Mouse (Mus musculus) spleen, adult 12 weeks (tissue): ENCODE results near the gene Vav1.
A peak's percentile ranks its signal among the peaks of the same experiment; 100 is the strongest.
"Not testable (repeated sequence)": the region's sequence is repeated elsewhere in the genome, so short reads cannot be mapped to it uniquely, and the experiment has no call there.

ENCODE experiments used
- DNase-seq: peaks from one replicate; pipeline ENCODE4 v3.0.0; 2022; ENCODE audit warnings: low spot score

The Vav1 gene

GRCm38 (mm10) chr17:57280411-57280810, 1.5 kb downstream of the Vav1 start:
- no peak for DNase-seq

GRCm38 (mm10) chr17:57283906-57284305, 5.0 kb downstream of the Vav1 start:
- DNase-seq: no peak

- DNase-seq: no peak
Measured at GRCm38 (mm10) chr17:57285077-57285476, 6.2 kb downstream of the Vav1 start.

GRCm38 (mm10) chr17:57286718-57287355, 7.9 kb downstream of the Vav1 start:
- DNase-seq: no peak

GRCm38 (mm10) chr17:57289252-57289651, 10.4 kb downstream of the Vav1 start:
- DNase-seq: no peak

- DNase-seq: no peak
Measured at GRCm38 (mm10) chr17:57290001-57290670, 11.2 kb downstream of the Vav1 start.

GRCm38 (mm10) chr17:57290671-57291055, 11.8 kb downstream of the Vav1 start:
- DNase-seq: no peak

- no peak for DNase-seq
Measured at GRCm38 (mm10) chr17:57292302-57292701, 13.4 kb downstream of the Vav1 start.

- no peak for DNase-seq
Measured at GRCm38 (mm10) chr17:57292968-57293367, 14.1 kb downstream of the Vav1 start.

GRCm38 (mm10) chr17:57295935-57296334, 17.0 kb downstream of the Vav1 start:
- no peak for DNase-seq

- no peak for DNase-seq
Measured at GRCm38 (mm10) chr17:57297040-57297439, 18.1 kb downstream of the Vav1 start.

- no peak for DNase-seq
Measured at GRCm38 (mm10) chr17:57305593-57305992, 26.7 kb downstream of the Vav1 start.

GRCm38 (mm10) chr17:57307074-57307473, 28.2 kb downstream of the Vav1 start:
- no peak for DNase-seq

GRCm38 (mm10) chr17:57311801-57312200, 32.9 kb downstream of the Vav1 start:
- no peak for DNase-seq

- no peak for DNase-seq
Measured at GRCm38 (mm10) chr17:57327615-57328014, 48.7 kb downstream of the Vav1 start.

- DNase-seq: no peak
Measured at GRCm38 (mm10) chr17:57328944-57329343, 50.0 kb downstream of the Vav1 start.

GRCm38 (mm10) chr17:57330993-57331392, 52.1 kb downstream of the Vav1 start:
- no peak for DNase-seq

GRCm38 (mm10) chr17:57332241-57332640, 53.3 kb downstream of the Vav1 start:
- DNase-seq: no peak

GRCm38 (mm10) chr17:57334001-57334760, 55.3 kb downstream of the Vav1 start:
- no peak for DNase-seq

GRCm38 (mm10) chr17:57334761-57335150, 55.9 kb downstream of the Vav1 start:
- DNase-seq: peak; percentile 70

GRCm38 (mm10) chr17:57335194-57335593, 56.3 kb downstream of the Vav1 start:
- not testable (repeated sequence) for DNase-seq

- DNase-seq: peak; percentile 77
Measured at GRCm38 (mm10) chr17:57335673-57336303, 56.9 kb downstream of the Vav1 start.

- DNase-seq: no peak
Measured at GRCm38 (mm10) chr17:57337996-57338395, 59.1 kb downstream of the Vav1 start.
